ENCODE assay signal across 24 mouse cellular contexts in the genomic region with DNA sequence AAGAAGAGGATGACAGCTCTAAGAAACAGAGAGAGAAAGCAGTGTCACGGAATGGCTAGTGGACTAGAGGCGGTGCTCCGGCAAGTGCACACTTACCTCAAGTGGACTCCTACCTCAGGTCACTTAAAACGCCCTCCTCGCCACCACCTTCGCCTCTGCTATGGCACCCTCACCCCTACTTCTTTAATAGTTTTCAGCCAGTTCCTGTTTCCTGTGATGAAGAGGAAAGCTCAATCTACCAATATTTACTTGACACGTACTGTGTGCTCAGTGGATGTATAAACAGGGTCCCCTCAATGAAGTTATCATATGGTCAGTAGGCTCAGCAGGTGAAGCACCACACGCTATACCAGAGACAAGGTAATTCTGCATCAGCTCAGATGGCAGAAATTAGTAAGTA. TPM values are rescaled to one million over a fixed set of nuclear protein-coding genes. Genes with fewer than 3 reads are reported as not detected.
DNase-seq lines count a peak whose midpoint lies in the region; ATAC-seq and TF ChIP-seq lines count a peak whose summit lies in the region.
"Had no signal": no experiment of that assay in that cellular context is flagged by ENCODE, and none has a peak within 500 bp of the region (broad histone marks: within the 10 kb centered on the region; RNA-seq: fewer than 3 reads in every experiment).

No protein-coding gene starts in this region.

- no peak overlapping the region for H3K9ac ChIP-seq in heart, adult 2 months (ENCODE audit: low read depth, low read length)
- H3K9ac ChIP-seq in intestine, postnatal 0 days (ENCODE audit: low read depth, low read length) = no peak overlapping the region
- no peak overlapping the region for H3K9ac ChIP-seq in intestine, embryonic 15.5 days
- H3K9ac ChIP-seq in liver, embryonic 13.5 days = no peak overlapping the region
- H3K9ac ChIP-seq: embryonic facial prominence, embryonic 12.5 days; forebrain, embryonic 13.5 days; forebrain, embryonic 15.5 days had no signal

- H3K79me2 ChIP-seq in heart, adult 2 months (replicated peaks; ENCODE audit: control insufficient read depth, insufficient read depth, low read length) = no peaks in the 10 kb centered on the region
- H3K79me2 ChIP-seq in macrophage (ENCODE audit: inconsistent target) = no peaks in the 10 kb centered on the region

- no peak for TF ChIP-seq POLR2A in heart, adult 2 months (IDR thresholded peaks at IDR 0.05; ENCODE audit: insufficient read depth, low read depth, low read length)

- H3K9me3 ChIP-seq in heart, embryonic 10.5 days = no peaks in the 10 kb centered on the region
- H3K9me3 ChIP-seq in intestine, postnatal 0 days (ENCODE audit: control insufficient read depth) = no peaks in the 10 kb centered on the region
- H3K9me3 ChIP-seq in intestine, embryonic 15.5 days = no peaks in the 10 kb centered on the region
- H3K9me3 ChIP-seq in liver, embryonic 13.5 days (replicated peaks) = no peaks in the 10 kb centered on the region
- H3K9me3 ChIP-seq: embryonic facial prominence, embryonic 10.5 days; embryonic facial prominence, embryonic 12.5 days; forebrain, embryonic 13.5 days; forebrain, embryonic 15.5 days had no signal

- peaks cover 14% of the 10 kb centered on the region for H3K36me3 ChIP-seq in heart, embryonic 10.5 days
- H3K36me3 ChIP-seq in heart, adult 2 months (ENCODE audit: control insufficient read depth, insufficient read depth, low read length) = no peaks in the 10 kb centered on the region
- H3K36me3 ChIP-seq in intestine, postnatal 0 days (ENCODE audit: control insufficient read depth, insufficient read depth) = no peaks in the 10 kb centered on the region
- no peaks in the 10 kb centered on the region for H3K36me3 ChIP-seq in intestine, embryonic 15.5 days
- 0 out of 2 replicates have a peak, but pooled peaks cover 5% of the 10 kb centered on the region for H3K36me3 ChIP-seq in liver, embryonic 13.5 days
- no peaks in the 10 kb centered on the region for H3K36me3 ChIP-seq in macrophage (ENCODE audit: inconsistent target)

- TF ChIP-seq EP300 in heart, adult 2 months (IDR thresholded peaks at IDR 0.05; ENCODE audit: insufficient read depth, low read depth, low read length) = no peak

- H3K4me2 ChIP-seq in intestine, postnatal 0 days (replicated peaks; ENCODE audit: low read depth) = no peak overlapping the region
- no peak overlapping the region for H3K4me2 ChIP-seq in intestine, embryonic 15.5 days (replicated peaks)
- no peak overlapping the region for H3K4me2 ChIP-seq in liver, embryonic 13.5 days
- H3K4me2 ChIP-seq: embryonic facial prominence, embryonic 12.5 days; forebrain, embryonic 13.5 days; forebrain, embryonic 15.5 days had no signal

- H3K4me3 ChIP-seq in heart, embryonic 10.5 days = no peak overlapping the region
- H3K4me3 ChIP-seq in heart, adult 2 months = no peak overlapping the region
- no peak overlapping the region for H3K4me3 ChIP-seq in intestine, postnatal 0 days (ENCODE audit: low read depth, low read length)
- no peak overlapping the region for H3K4me3 ChIP-seq in intestine, embryonic 15.5 days (replicated peaks)
- H3K4me3 ChIP-seq in liver, embryonic 13.5 days (replicated peaks) = no peak overlapping the region
- H3K4me3 ChIP-seq in macrophage (ENCODE audit: inconsistent target) = no peak overlapping the region
- H3K4me3 ChIP-seq: embryonic facial prominence, embryonic 10.5 days; embryonic facial prominence, embryonic 12.5 days; forebrain, embryonic 13.5 days; forebrain, embryonic 15.5 days had no signal

- peak; percentile 47 for DNase-seq in heart, embryonic 10.5 days (ENCODE audit: low spot score)
- DNase-seq in heart, adult 2 months = no peak
- no peak for DNase-seq in liver, embryonic 13.5 days
- no peak for DNase-seq in liver
- DNase-seq in retina, embryonic 14.5 days (ENCODE audit: low spot score) = no peak
- DNase-seq: adrenal gland, adult 8-10 months; adrenal gland, postnatal 14 days; adrenal gland, postnatal 36 days; cerebellum, adult 11-12 months; cerebellum, adult 2 months; cerebellum, adult 9-10 months; cerebellum, postnatal 10 days; cerebellum, postnatal 25 days had no signal

- 89% methylated on average over 8 of the region's 8 CpGs for WGBS in heart, embryonic 10.5 days
- 91% methylated on average over 8 of the region's 8 CpGs for WGBS in heart, adult 2 months
- 90% methylated on average over 8 of the region's 8 CpGs for WGBS in intestine, postnatal 0 days
- 90% methylated on average over 8 of the region's 8 CpGs for WGBS in intestine, embryonic 15.5 days
- WGBS in liver, embryonic 13.5 days (ENCODE audit: insufficient replicate concordance) = 81% methylated on average over 8 of the region's 8 CpGs
- 97% methylated on average over 8 of the region's 8 CpGs for WGBS in macrophage (ENCODE audit: missing documents)

- H3K27me3 ChIP-seq in heart, embryonic 10.5 days (ENCODE audit: insufficient read depth, poor library complexity, severe bottlenecking) = no peaks in the 10 kb centered on the region
- no peaks in the 10 kb centered on the region for H3K27me3 ChIP-seq in heart, adult 2 months (ENCODE audit: control insufficient read depth, insufficient read depth, low read length)
- no peaks in the 10 kb centered on the region for H3K27me3 ChIP-seq in intestine, postnatal 0 days (replicated peaks; ENCODE audit: control insufficient read depth, insufficient read depth, low read length)
- no peaks in the 10 kb centered on the region for H3K27me3 ChIP-seq in intestine, embryonic 15.5 days (replicated peaks)
- no peaks in the 10 kb centered on the region for H3K27me3 ChIP-seq in liver, embryonic 13.5 days
- H3K27me3 ChIP-seq: embryonic facial prominence, embryonic 12.5 days; forebrain, embryonic 13.5 days; forebrain, embryonic 15.5 days; Patski had no signal

- H3K27ac ChIP-seq in heart, embryonic 10.5 days = no peak overlapping the region
- no peak overlapping the region for H3K27ac ChIP-seq in heart, adult 2 months
- peak overlapping the region; percentile 35; the same call in 1 of the 2 replicates for H3K27ac ChIP-seq in intestine, postnatal 0 days (ENCODE audit: low read depth, low read length)
- H3K27ac ChIP-seq in intestine, embryonic 15.5 days = no peak overlapping the region
- peak overlapping the region; percentile 21; the same call in 1 of the 2 replicates for H3K27ac ChIP-seq in liver, embryonic 13.5 days
- H3K27ac ChIP-seq in macrophage = peak overlapping the region; percentile 86; the same call in 1 of the 2 replicates
- H3K27ac ChIP-seq: embryonic facial prominence, embryonic 10.5 days; embryonic facial prominence, embryonic 12.5 days; forebrain, embryonic 13.5 days; forebrain, embryonic 15.5 days had no signal

- no peak for TF ChIP-seq CTCF in heart, adult 2 months (IDR thresholded peaks at IDR 0.05)
- no peak for TF ChIP-seq CTCF in intestine, postnatal 0 days (IDR thresholded peaks at IDR 0.05; ENCODE audit: low read depth)

- ATAC-seq in intestine, postnatal 0 days = no peak
- no peak for ATAC-seq in intestine, embryonic 15.5 days
- ATAC-seq in liver, embryonic 13.5 days (ENCODE audit: low read depth) = no peak
- ATAC-seq: activated CD4-positive, CD25-positive, alpha-beta regulatory T cell, adult 4 months; forebrain, embryonic 13.5 days; forebrain, embryonic 15.5 days; Patski had no signal

- no peaks in the 10 kb centered on the region; the same call in 1 of the 2 replicates for H3K4me1 ChIP-seq in heart, embryonic 10.5 days
- H3K4me1 ChIP-seq in heart, adult 2 months (ENCODE audit: control insufficient read depth, insufficient read depth, low read length) = no peaks in the 10 kb centered on the region
- H3K4me1 ChIP-seq in intestine, postnatal 0 days (replicated peaks; ENCODE audit: control insufficient read depth, insufficient read depth, low read length) = no peaks in the 10 kb centered on the region
- no peaks in the 10 kb centered on the region for H3K4me1 ChIP-seq in intestine, embryonic 15.5 days (replicated peaks)
- H3K4me1 ChIP-seq in liver, embryonic 13.5 days (replicated peaks) = peaks cover 22% of the 10 kb centered on the region
- H3K4me1 ChIP-seq: embryonic facial prominence, embryonic 10.5 days; embryonic facial prominence, embryonic 12.5 days; forebrain, embryonic 13.5 days; forebrain, embryonic 15.5 days had no signal

- intact Hi-C loops in heart, adult 2 months (cut with DNase I) = no loop called here

RNA-seq across cellular contexts. Expression of gene Morn4, which starts 7.6 kb away (rescaled TPM):
- polyA plus RNA-seq in heart, embryonic 10.5 days (2016; fragmentation: Nextera tagmentation; extraction: Ambion mirVana) = 18.8 and 22.0 TPM in 2 replicates
- total RNA-seq in heart, adult 2 months (2021) = 1 to 10 TPM; 2.3 to 2.5 TPM
- 5.0 and 5.5 TPM in 2 replicates for polyA plus RNA-seq in heart, adult 2 months (2012; rRNA removed)
- polyA plus RNA-seq in intestine, postnatal 0 days (2015; fragmentation: Nextera tagmentation; extraction: Ambion mirVana) = 14.5 and 15.9 TPM in 2 replicates
- 15.4 and 16.5 TPM in 2 replicates for polyA plus RNA-seq in intestine, embryonic 15.5 days (2015; fragmentation: Nextera tagmentation; extraction: Ambion mirVana)
- polyA plus RNA-seq in liver, embryonic 13.5 days (2015; fragmentation: Nextera tagmentation; extraction: Ambion mirVana) = 2.6 and 2.8 TPM in 2 replicates
- 10 to 100 TPM in 8 of 26 experiments, 1 to 10 TPM in 18; 2.7 to 15.1 (median 8.4) TPM for total RNA-seq in macrophage (2018; cell fraction: chromatin; rRNA removed)
- total RNA-seq in macrophage (2018; cell fraction: cytosol; rRNA removed) = 1 to 10 TPM; 2.4 to 6.7 (median 4.1) TPM
- total RNA-seq in macrophage (2018; cell fraction: nucleus; rRNA removed) = 10 to 100 TPM in 3 of 26 experiments, 1 to 10 TPM in 23; 1.6 to 20.0 (median 5.9) TPM
- 2.7 to 5.4 TPM (median 5.3 TPM) in 3 replicates for polyA plus RNA-seq in macrophage (2018)
- polyA plus RNA-seq: activated CD4-positive, CD25-positive, alpha-beta regulatory T cell, adult 4 months had no signal

RNA-seq across cellular contexts. Expression of gene Pi4k2a, which starts 11.7 kb away (rescaled TPM):
- 18.9 and 23.1 TPM in 2 replicates for polyA plus RNA-seq in heart, embryonic 10.5 days (2016; fragmentation: Nextera tagmentation; extraction: Ambion mirVana)
- total RNA-seq in heart, adult 2 months (2021) = 10 to 100 TPM; 18.2 to 21.3 TPM
- polyA plus RNA-seq in heart, adult 2 months (2012; rRNA removed) = 15.1 and 21.4 TPM in 2 replicates
- 47.2 and 52.2 TPM in 2 replicates for polyA plus RNA-seq in intestine, postnatal 0 days (2015; fragmentation: Nextera tagmentation; extraction: Ambion mirVana)
- 23.4 and 23.6 TPM in 2 replicates for polyA plus RNA-seq in intestine, embryonic 15.5 days (2015; fragmentation: Nextera tagmentation; extraction: Ambion mirVana)
- polyA plus RNA-seq in liver, embryonic 13.5 days (2015; fragmentation: Nextera tagmentation; extraction: Ambion mirVana) = 9.7 and 9.9 TPM in 2 replicates
- 100 to 1,000 TPM in 23 of 26 experiments, 10 to 100 TPM in 3; 84.4 to 383 (median 149) TPM for total RNA-seq in macrophage (2018; cell fraction: chromatin; rRNA removed)
- total RNA-seq in macrophage (2018; cell fraction: cytosol; rRNA removed) = 100 to 1,000 TPM in 10 of 26 experiments, 10 to 100 TPM in 16; 76.0 to 130 (median 96.6) TPM
- total RNA-seq in macrophage (2018; cell fraction: nucleus; rRNA removed) = 100 to 1,000 TPM; 100 to 448 (median 137) TPM
- polyA plus RNA-seq in macrophage (2018) = 62.5 to 98.7 TPM (median 75.6 TPM) in 3 replicates

RNA-seq across cellular contexts. Expression of gene 4933411K16Rik, which starts 26.5 kb away (rescaled TPM):
- 0.15 TPM in 1 of 2 replicates, not detected in the other for polyA plus RNA-seq in heart, embryonic 10.5 days (2016; fragmentation: Nextera tagmentation; extraction: Ambion mirVana)
- total RNA-seq in heart, adult 2 months (2021) = under 1 TPM in 1 of 2 experiments, not detected in 1; 0.23 TPM
- polyA plus RNA-seq in heart, adult 2 months (2012; rRNA removed) = 0.41 and 0.73 TPM in 2 replicates
- polyA plus RNA-seq in intestine, postnatal 0 days (2015; fragmentation: Nextera tagmentation; extraction: Ambion mirVana) = 0.08 TPM in 1 of 2 replicates, not detected in the other
- not detected in 2 replicates for polyA plus RNA-seq in intestine, embryonic 15.5 days (2015; fragmentation: Nextera tagmentation; extraction: Ambion mirVana)
- 0.15 TPM in 1 of 2 replicates, not detected in the other for polyA plus RNA-seq in liver, embryonic 13.5 days (2015; fragmentation: Nextera tagmentation; extraction: Ambion mirVana)
- total RNA-seq in macrophage (2018; cell fraction: chromatin; rRNA removed) = 1 to 10 TPM in 20 of 26 experiments, under 1 TPM in 3, not detected in 3; 0.50 to 5.2 (median 2.6) TPM
- total RNA-seq in macrophage (2018; cell fraction: cytosol; rRNA removed) = under 1 TPM in 6 of 26 experiments, not detected in 20; 0.09 to 0.33 (median 0.19) TPM
- total RNA-seq in macrophage (2018; cell fraction: nucleus; rRNA removed) = 1 to 10 TPM in 6 of 26 experiments, under 1 TPM in 15, not detected in 5; 0.39 to 4.1 (median 0.78) TPM
- 0.19 to 0.27 TPM (median 0.27 TPM) in 3 replicates for polyA plus RNA-seq in macrophage (2018)
- polyA plus RNA-seq: activated CD4-positive, CD25-positive, alpha-beta regulatory T cell, adult 4 months; embryonic facial prominence, embryonic 12.5 days; embryonic facial prominence, embryonic 14.5 days; forebrain, embryonic 13.5 days; forebrain, embryonic 15.5 days had no signal

RNA-seq across cellular contexts. Expression of gene Hoga1, which starts 33.2 kb away (rescaled TPM):
- polyA plus RNA-seq in heart, embryonic 10.5 days (2016; fragmentation: Nextera tagmentation; extraction: Ambion mirVana) = 0.85 and 1.6 TPM in 2 replicates
- 1 to 10 TPM; 1.6 to 2.3 TPM for total RNA-seq in heart, adult 2 months (2021)
- polyA plus RNA-seq in heart, adult 2 months (2012; rRNA removed) = 0.85 and 1.4 TPM in 2 replicates
- polyA plus RNA-seq in intestine, postnatal 0 days (2015; fragmentation: Nextera tagmentation; extraction: Ambion mirVana) = 16.2 and 17.6 TPM in 2 replicates
- polyA plus RNA-seq in intestine, embryonic 15.5 days (2015; fragmentation: Nextera tagmentation; extraction: Ambion mirVana) = 1.6 and 1.7 TPM in 2 replicates
- polyA plus RNA-seq in liver, embryonic 13.5 days (2015; fragmentation: Nextera tagmentation; extraction: Ambion mirVana) = 21.6 and 21.9 TPM in 2 replicates
- 10 to 100 TPM in 2 of 26 experiments, 1 to 10 TPM in 22, under 1 TPM in 1, not detected in 1; 0.95 to 11.2 (median 3.6) TPM for total RNA-seq in macrophage (2018; cell fraction: chromatin; rRNA removed)
- total RNA-seq in macrophage (2018; cell fraction: cytosol; rRNA removed) = 1 to 10 TPM; 1.0 to 2.4 (median 1.5) TPM
- 1 to 10 TPM in 25 of 26 experiments, under 1 TPM in 1; 0.92 to 5.1 (median 2.3) TPM for total RNA-seq in macrophage (2018; cell fraction: nucleus; rRNA removed)
- 1.3 to 2.2 TPM (median 1.9 TPM) in 3 replicates for polyA plus RNA-seq in macrophage (2018)
- polyA plus RNA-seq: activated CD4-positive, CD25-positive, alpha-beta regulatory T cell, adult 4 months had no signal

RNA-seq across cellular contexts. Expression of gene Ankrd2, which starts 42.8 kb away (rescaled TPM):
- polyA plus RNA-seq in heart, embryonic 10.5 days (2016; fragmentation: Nextera tagmentation; extraction: Ambion mirVana) = not detected in 2 replicates
- under 1 TPM; 0.20 to 0.42 TPM for total RNA-seq in heart, adult 2 months (2021)
- not detected in 2 replicates for polyA plus RNA-seq in heart, adult 2 months (2012; rRNA removed)
- 0.42 TPM in 1 of 2 replicates, not detected in the other for polyA plus RNA-seq in intestine, postnatal 0 days (2015; fragmentation: Nextera tagmentation; extraction: Ambion mirVana)
- polyA plus RNA-seq in intestine, embryonic 15.5 days (2015; fragmentation: Nextera tagmentation; extraction: Ambion mirVana) = 0.18 TPM in 1 of 2 replicates, not detected in the other
- 0.15 and 0.16 TPM in 2 replicates for polyA plus RNA-seq in liver, embryonic 13.5 days (2015; fragmentation: Nextera tagmentation; extraction: Ambion mirVana)
- under 1 TPM in 3 of 26 experiments, not detected in 23; 0.54 to 0.71 (median 0.68) TPM for total RNA-seq in macrophage (2018; cell fraction: chromatin; rRNA removed)
- total RNA-seq in macrophage (2018; cell fraction: cytosol; rRNA removed) = not detected
- under 1 TPM in 1 of 26 experiments, not detected in 25; 0.46 TPM for total RNA-seq in macrophage (2018; cell fraction: nucleus; rRNA removed)
- not detected in 3 replicates for polyA plus RNA-seq in macrophage (2018)
- polyA plus RNA-seq: activated CD4-positive, CD25-positive, alpha-beta regulatory T cell, adult 4 months; forebrain, embryonic 11.5 days had no signal

Comparison
In these comparisons a context has a peak if more than half of its experiments do, and no peak if none do; other contexts are left out.
1. H3K27ac ChIP-seq: peak in intestine, postnatal 0 days (single experiment), liver, embryonic 13.5 days (single experiment) and macrophage (single experiment); none in heart, embryonic 10.5 days (single experiment), heart, adult 2 months (single experiment) and intestine, embryonic 15.5 days (single experiment).